Mouse (Mus musculus) monocyte, adult 5-6 weeks (primary cell): ENCODE data around the gene Tlr5. TPM values are rescaled to one million over a fixed set of nuclear protein-coding genes. Genes with fewer than 3 reads are reported as not detected.
A peak's percentile ranks its signal among the peaks of the same experiment; 100 is the strongest.

Experiments used
- ATAC-seq: fragments of 153-309, 156-312 bp; replicated peaks from 2 replicates; pipeline ENCODE4 v1.8.0; 2017; ENCODE audit warnings: mild to moderate bottlenecking; ENCODE audit not compliant: low TSS enrichment, insufficient number of reproducible peaks, severe bottlenecking, poor library complexity, low FRiP score
- total RNA-seq: library from RNA; stranded (forward); fragments of 200-1000, 200-491, 200-594 nt; gene quantifications from 3 replicates; pipeline ENCODE4 v1.2.3, GENCODE M21; 2017

Tlr5 gene
- total RNA-seq, 1 experiment from 2014 or later, result 0.48 TPM

DNA sequence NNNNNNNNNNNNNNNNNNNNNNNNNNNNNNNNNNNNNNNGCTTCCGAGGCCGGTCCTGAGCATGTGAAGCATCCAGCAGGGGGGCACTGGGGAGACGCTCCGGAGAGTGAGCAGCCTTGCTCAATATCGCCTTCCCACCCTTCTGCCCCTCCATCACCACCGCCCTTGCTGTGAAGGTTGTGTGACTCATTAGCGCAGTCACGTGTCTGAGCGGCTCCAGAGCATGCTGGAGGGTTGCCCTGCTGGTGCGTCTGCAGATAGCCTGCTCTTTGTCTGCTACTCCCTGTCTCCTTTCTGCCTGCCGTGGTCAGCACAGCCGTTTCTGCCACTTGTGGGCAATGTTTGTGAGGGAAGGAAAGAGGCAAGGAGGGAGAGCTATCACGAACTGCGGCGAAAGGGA is 28.4 kb downstream of the Tlr5 start:
- peak; percentile 98 for ATAC-seq

GRCm38 (mm10) chr1:182983496-182984127 is 29.0 kb downstream of the Tlr5 start:
- ATAC-seq, result no peak

- ATAC-seq, result no peak
Observed at GRCm38 (mm10) chr1:182986243-182986642, 31.7 kb downstream of the Tlr5 start.

DNA sequence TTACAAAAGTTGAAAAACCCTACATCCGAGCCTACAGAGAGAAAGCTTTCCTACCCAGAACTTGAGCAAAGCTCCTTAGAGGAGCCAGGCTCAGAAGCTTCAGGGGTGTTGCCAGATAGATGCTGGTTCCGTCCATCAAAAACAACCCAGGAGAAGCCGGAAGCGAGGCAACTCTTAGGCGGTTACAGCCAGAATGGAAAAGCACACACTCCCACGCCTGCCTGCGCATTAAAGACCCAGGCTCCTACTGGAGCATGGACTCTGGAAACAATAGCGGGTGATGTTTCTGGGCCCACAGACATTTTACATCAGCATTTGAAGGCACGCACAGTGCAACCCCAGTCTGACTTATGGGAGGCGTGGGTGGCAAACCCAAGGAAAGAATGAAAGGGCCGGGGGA is 32.2 kb downstream of the Tlr5 start:
- no peak for ATAC-seq

DNA sequence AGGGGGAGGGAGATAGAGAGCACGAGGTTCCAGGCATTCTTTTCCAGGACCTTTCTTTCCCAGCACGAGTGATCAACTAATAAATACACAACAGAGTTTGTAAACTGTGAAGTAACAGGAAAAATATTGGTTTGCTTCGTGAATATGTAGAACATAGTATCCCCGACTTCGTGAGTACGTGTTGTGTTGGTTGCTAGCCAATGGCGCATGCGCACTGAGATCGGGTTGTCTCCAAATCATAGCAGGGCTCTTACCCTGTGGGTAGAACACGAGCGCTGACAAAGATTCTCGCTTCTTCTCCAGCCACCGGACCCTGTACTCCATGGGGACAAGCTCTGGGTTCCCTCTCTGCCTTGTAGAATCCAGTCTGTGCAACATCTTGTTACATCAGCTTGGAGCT is 33.2 kb downstream of the Tlr5 start:
- ATAC-seq, result no peak

DNA sequence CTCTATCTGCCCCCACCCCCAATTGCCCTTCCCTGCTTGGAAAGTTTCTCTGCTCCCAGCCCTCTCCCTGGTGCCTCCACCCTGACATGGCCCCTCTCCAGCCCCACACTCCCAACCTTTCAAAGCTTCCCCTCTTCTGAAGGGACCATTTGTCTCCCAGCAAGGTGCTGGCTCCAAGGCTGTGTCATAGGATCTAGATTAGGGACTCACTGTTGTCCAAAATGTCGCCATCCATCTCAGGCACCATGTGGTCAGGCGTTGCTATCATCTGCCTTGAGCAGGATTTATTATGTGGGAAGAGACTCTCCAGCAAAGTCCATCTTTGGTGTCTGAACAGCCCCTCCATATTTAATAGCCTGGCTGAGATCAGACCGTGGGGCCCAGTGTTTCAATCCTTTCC is 34.1 kb downstream of the Tlr5 start:
- no peak for ATAC-seq

- 0 out of 2 replicates have a peak, but pooled peaks have one; percentile 13 for ATAC-seq
Observed at GRCm38 (mm10) chr1:182990092-182990762, 35.6 kb downstream of the Tlr5 start.

GRCm38 (mm10) chr1:182991002-182991778 is 36.6 kb downstream of the Tlr5 start:
- peak; percentile 80 for ATAC-seq

Other genes starting within 250 kb of the Tlr5 start
- 0.67 TPM in 1 of 3 replicates, not detected in the others for gene Ccdc185, start 205.6 kb upstream of the Tlr5 start, total RNA-seq
- gene Susd4, start 190.9 kb upstream of the Tlr5 start, total RNA-seq, result not detected in 3 replicates